Mouse (Mus musculus): Measurements from ENCODE around the gene Sult2b1.

DNA sequence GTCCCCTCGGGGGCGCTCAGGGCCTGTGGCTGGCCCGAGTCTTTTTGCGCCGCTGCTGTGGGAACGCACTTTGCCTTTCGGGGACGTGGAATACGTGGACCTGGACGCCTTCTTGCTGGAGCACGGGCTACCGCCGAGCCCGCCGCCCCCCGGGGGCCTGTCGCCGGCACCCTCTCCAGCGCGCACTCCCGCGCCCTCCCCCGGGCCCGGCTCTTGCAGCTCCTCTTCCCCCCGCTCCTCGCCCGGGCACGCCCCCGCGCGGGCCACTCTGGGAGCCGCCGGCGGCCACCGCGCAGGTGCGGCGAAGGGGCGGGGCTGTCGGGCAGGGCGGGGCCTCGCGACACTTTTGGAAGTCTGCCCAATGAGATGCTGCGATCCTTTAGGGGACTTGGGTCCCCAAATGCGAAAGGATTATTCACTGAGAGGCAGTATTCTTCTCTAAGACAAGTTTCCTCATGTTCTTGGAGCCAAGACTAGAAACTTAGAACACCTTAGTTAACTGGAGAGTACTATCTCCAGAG lies 77.7 kb downstream of the Sult2b1 start:
- TF ChIP-seq CTCF (IDR thresholded peaks at IDR 0.05; ENCODE audit: borderline replicate concordance, extremely low read depth, insufficient read depth, insufficient read length) (no peak), POLR2A (IDR thresholded peaks at IDR 0.05; ENCODE audit: borderline replicate concordance, extremely low read depth, insufficient read depth, insufficient read length, poor library complexity, severe bottlenecking) (peak; percentile 52; the same call in 1 of the 2 replicates)
